Mouse (Mus musculus) ovary, postnatal 36 days (tissue): ENCODE measurements at regions not wholly inside any gene's neighbourhood (a gene's known extent, or its start where the extent isn't known, plus 50 kb on each side); places are given as distances from the start of the nearest gene placed in this dataset.

Experiments used
- DNase-seq: peaks from one replicate; pipeline ENCODE4 v3.0.0; 2022; ENCODE audit warnings: low spot score, mixed read lengths

DNA sequence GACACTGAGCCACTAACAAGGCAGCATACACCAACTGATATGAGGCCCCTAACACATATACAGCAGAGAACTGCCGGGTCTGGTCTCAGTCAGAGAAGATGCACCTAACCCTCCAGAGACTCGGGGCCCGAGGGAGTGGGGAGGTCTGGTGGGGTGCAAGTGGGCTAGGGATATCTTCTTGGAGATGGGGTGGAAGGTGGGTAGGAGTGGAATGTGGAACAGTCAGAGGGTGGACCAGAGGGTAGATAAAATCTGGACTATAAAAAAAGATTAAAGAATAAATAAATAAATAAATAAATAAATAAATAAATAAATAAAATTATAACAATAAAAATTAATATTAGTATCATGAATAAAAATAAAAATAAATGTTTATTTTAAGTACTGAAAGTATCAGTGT, 598.2 kb downstream of the Cenpc1 start:
- no peak for DNase-seq
